Mouse (Mus musculus): ENCODE measurements at regions not wholly inside any gene's neighbourhood (a gene's known extent, or its start where the extent isn't known, plus 50 kb on each side); places are given as distances from the start of the nearest gene placed in this dataset.
"Not testable (repeated sequence)": the region's sequence is repeated elsewhere in the genome, so short reads cannot be mapped to it uniquely, and the experiment has no call there.

DNA sequence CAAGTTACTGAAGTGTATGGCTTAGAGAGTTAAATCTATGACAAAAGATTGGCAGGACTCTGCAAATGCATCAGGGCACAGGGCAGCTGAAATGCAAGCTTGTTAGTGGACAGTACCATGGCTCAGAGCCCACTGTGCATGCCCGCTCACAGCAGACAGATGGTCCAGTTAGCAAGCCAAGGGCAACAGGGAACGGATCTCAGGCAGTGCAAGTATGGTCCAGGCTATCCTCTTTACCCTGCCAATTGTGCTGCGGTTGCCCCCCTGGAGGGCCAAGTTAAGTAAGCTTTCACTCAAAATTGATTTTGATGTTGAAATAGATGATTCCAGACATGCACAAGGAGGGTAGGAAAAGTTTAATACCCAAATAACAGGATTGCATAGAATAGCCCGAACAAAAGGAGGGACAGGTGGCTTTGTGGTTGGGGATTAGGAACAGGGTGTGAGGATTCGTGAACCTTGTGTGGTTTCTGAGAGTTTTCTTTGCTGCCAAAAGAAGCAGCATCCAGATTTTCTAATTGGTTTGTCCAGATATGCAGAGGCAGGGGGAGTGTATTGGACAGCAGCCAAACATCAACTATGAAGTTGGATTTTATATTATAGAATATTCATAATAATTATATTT lies 1934.2 kb downstream of the 9330182O14Rik start:
- DNase-seq = no peak
- intact Hi-C loops (cut with DNase I) = no loop called here

DNA sequence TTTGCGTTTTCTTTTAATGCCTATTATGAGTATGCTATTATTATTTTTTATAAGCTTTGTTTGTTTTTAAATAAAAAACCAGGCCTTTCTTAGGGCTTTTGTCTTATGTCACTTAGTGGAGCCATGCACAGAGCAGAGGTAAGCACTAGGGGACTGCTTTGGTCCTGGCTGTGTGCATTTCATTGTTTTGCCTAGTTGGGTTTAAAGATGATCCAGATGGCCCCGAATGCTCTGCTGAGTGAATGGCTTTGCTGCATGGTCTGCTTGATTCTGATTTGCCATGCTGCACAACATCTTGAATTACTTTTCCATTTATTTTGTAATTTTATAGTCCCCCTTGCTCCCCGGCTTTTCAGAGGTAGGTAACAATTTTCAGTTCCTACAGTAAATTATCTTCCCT lies 1934.9 kb downstream of the 9330182O14Rik start:
- intact Hi-C loops (cut with DNase I) = no loop called here
- DNase-seq = no peak

DNA sequence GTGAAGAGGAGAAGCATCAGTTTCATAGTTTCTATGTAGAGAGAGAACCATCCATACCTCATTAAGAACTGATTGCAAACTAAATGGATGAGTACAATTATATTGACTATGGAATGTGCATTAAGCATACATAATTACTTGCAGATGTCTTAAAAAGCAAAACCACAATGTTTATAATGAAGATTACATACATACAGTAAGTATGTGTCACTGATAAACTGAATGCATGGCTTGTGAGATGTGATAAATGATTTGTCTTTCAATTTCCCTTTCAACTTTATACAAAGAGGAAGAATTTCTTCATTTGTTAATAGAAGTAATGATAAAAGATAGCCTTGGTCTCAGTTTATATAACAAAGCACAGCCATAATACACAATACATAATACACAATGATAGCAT lies 1939.3 kb downstream of the 9330182O14Rik start:
- DNase-seq = no peak
- intact Hi-C loops (cut with DNase I) = no loop called here

DNA sequence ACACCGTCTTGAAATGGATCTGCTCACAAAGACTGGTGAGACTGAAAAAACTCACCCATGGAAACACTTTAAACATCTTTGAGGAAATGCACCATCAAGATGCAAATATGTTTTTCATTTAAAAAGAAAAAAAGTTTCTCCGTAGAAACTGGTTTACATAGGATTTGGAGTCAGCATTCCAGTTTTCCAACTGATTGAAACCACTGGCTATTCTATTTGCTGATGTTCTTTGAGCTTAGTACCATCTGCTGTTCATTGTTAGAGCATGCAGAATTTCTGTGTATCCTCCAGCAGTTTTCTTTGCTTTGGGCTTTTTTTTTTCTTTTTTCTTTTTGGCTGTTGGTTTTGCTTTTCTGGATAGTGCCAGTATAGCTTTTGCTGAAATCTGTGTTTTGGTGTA lies 1948.3 kb downstream of the 9330182O14Rik start:
- no peak for DNase-seq
- intact Hi-C loops (cut with DNase I) = no loop called here

DNA sequence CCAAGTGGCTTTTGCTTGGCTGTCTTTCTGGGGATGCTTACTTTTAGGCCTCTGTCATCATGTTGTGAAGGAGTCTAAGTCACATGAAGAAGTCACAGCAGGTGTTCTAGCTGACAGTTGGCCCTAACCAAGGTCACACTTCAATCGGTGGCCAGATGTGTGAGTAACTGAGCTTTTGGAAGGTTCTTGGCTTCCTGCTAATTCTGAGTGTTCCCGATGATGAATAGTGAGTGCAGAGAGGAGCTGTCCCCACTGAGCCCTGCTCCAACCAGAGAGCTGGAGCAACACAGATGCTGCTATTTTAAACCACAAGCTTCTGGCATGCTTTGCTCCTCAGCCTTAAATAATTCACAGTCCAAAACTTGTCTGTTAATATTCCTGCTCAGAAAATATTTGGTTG lies 1966.6 kb downstream of the 9330182O14Rik start:
- no peak for DNase-seq
- intact Hi-C loops (cut with DNase I) = no loop called here

DNA sequence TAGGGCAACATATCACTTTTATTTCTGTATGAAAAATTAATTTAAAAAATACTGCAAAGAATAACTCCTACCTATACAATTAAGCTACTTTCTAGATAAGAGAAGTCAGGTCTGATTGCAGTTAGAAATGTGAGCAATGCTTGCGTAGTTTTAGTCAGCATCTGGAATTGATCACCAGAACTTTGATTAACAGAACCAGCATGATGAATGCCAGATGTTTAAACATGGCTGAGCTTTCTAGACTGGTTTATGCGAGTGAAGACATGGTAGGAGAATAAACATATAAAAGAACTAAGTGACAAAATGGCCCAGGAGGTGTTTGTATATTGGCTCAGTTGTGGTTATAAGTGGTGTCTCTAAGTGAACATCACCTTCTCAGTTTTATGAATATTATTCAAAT lies 1970.7 kb downstream of the 9330182O14Rik start:
- intact Hi-C loops (cut with DNase I) = no loop called here
- DNase-seq = no peak

DNA sequence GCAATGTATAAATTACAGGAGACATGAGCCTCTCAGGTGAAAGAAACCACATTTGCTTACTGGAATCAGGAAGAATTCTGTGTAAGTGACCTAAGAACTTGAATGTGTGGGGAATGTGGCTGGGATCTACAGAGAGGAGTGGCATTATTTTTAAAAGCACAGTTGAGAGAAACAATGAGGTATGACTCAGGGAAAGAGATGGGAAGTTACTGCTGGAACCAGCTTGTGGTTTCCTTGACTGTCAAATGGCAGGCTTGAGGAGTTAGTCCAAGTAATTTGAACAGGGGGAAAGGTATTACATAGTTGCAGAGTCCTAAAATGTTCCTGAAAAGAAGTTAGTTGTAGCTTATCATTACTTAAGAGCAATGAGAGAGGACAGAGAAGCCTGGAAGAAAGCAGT lies 1972.9 kb downstream of the 9330182O14Rik start:
- intact Hi-C loops (cut with DNase I) = no loop called here
- DNase-seq = no peak

DNA sequence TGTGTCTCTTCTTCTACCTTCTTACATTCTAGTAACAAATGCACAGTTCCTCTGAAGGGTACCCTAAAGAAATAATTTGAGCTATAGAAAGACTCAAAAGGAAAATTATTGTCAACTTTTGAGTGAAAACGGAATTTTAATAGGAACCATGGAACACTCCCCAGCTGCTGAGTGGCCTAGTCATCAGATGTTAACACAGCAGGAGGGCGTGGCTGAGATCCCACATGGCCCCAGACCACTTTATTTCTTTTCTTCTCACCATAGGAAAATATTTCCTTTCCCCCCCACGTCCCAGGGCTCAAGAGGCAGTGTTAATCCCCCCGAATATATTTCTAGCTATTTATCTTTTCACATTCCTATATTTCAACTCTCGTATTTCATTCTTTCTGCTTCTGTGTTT lies 1977.6 kb downstream of the 9330182O14Rik start:
- DNase-seq = no peak

DNA sequence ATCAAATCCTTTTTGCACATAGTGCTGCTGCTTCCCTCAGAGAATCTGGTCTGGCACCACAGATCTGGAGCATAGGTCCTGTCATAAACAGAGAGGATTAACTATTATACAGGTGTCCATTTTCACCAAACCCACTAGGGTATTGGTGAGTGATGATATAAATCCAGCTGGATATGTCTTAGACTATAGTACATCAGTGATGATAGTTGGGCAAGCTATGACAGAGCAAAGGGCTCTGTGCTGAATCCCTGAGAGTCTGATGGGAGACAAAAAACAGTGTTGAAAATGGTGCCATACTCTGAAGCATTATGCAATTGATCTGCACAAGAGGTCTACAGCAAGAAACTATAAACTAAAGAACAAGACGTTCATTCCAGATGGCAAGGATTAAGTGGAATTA lies 1993.3 kb downstream of the 9330182O14Rik start:
- DNase-seq = no peak
- intact Hi-C loops (cut with DNase I) = no loop called here

More for the DNA sequence above, 1977.6 kb downstream of the 9330182O14Rik start:
- intact Hi-C loops (cut with DNase I) = no loop called here

DNA sequence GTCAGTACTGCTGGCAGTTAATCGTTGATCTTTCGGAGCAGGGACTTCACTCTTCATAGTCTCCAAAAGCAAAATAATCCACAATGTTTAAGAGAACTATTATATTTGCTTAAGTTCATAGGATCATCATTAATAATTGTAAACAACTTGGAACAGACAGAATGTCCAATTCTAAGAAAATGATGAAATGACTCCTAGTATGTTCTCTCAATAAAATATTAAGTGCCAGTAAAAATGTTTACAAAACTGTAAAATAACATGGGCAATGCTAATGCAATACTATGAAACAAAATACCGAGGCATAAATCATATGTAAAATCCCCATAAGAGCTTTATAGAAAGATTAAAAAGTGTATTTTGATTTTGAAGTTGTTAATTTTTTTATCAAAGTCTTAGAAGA lies 1994.8 kb downstream of the 9330182O14Rik start:
- intact Hi-C loops (cut with DNase I) = no loop called here
- DNase-seq = no peak

DNA sequence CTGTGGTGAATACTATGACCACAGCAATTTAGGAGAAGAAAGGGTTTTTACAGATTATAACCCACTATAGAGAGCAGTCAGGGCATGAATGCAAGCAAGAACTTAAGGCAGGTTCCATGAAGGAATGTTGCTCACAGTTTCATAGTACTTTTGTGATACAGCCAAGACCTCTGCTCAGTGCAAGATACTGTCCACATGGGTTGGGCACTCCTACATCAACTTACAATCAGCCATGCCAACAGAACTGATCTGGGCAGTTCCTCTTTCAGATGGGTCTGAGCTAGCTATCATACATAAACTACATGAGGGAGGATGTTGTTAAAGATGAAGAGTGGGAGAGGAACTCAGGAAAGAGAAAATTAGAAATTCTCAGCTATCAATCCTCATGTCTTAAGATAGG lies 2032.4 kb downstream of the 9330182O14Rik start:
- no peak for DNase-seq
- intact Hi-C loops (cut with DNase I) = no loop called here

DNA sequence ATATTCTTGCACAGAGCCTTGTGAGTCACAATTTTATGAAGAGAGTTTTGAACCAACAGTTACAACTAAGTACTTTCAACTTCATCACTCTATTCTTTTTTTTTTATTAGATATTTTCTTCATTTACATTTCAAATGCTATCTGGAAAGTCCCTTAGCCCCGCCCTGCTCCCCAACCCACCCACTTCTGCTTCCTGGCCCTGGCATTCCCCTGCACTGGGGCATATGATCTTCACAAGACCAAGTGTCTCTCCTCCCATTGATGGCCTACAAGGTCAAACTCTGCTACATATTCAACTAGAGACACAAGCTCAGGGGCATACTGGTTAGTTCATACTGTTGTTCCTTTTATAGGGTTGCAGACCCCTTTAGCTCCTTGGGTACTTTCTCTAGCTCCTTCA lies 2043.6 kb downstream of the 9330182O14Rik start:
- intact Hi-C loops (cut with DNase I); DNase-seq: not testable (repeated sequence)

DNA sequence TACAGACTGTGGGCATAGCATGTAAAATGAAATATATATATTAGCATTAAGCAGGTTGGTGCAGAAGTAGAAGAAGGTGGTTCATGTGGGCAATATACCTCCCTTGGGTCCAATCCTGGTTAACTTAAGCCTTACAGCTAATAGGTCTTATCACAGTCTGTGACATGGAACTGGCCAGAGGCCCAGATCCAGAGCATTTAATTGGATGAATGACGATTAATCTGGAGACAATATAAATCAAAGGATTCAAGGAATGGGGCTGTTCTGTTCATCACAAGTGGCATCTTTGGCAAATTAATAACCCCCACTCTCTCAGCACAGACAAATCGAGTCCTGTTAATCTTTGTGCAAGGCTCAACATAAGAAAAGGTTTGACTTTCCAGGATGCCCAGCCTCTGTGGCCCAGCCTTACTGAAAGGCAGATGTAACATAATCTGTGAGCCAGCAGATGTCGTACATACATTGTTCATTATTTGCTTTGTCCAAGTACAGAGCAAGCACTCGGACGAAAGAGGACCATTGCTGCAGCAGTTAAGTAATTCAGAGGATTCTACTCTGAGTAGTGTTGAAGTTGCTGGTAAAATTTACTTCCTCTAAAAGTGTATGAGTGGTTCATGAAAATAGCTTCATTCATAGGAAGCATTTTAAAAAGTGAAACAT lies 2073.2 kb downstream of the 9330182O14Rik start:
- no peak for DNase-seq
- intact Hi-C loops (cut with DNase I) = no loop called here

DNA sequence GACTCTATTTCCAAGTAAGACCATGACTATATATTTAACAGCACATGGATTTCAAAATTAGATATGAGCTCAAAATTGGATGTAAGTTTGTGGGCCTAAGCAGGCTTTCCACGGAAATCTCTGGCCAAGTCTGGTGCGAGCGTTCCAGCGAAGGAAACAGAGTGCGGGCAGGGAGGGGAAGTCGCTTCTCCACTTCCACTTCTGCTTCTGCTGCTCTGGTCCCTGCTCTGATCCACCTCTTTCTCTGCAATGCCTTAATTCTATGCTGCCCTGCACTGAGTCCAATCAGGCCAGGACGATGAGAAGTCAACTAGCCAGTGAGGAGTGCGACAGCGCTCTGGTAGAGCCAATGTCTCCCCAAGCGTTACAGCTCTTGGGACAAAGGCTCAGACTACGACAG lies 2085.3 kb downstream of the 9330182O14Rik start:
- DNase-seq = no peak
- intact Hi-C loops (cut with DNase I) = no loop called here

DNA sequence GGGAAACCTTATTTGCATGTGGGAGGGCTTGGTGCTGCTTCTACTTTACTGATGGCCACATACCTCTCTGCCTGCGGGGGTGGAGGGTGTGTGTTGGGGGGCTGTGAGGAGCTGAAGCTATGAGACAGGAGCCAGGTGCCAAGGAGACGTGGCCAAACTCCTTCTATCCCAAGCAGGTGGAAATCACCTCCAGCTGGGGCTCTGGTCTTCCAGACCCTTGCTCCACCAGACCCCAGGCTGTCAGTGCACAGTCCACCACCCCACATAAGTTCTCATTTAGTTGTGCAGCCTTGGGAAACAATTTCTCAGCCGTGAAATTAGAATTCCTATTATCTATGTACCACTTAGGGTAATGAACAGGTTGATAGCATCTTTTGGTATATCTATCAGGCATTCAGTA lies 2085.8 kb downstream of the 9330182O14Rik start:
- DNase-seq = no peak
- intact Hi-C loops (cut with DNase I) = no loop called here

DNA sequence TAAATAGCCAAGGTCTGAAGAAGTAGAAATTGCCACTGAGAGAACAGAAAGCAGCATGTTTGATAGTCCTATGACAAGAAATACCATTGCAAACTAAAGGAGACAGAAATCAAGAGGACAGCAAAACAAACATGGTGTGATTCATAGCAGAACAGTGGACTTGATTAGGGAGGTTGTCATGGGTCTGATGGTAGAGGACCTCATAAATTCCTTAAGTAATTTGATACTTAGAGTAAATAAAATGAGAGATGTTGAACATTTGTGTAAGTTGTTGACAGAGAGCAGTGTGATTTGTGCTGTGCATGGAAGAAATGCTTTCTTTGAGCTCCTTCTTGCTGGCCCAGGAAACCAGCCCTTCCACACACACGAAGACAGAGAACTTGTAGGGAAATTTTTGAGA lies 2090.8 kb downstream of the 9330182O14Rik start:
- intact Hi-C loops (cut with DNase I) = no loop called here
- DNase-seq = no peak

DNA sequence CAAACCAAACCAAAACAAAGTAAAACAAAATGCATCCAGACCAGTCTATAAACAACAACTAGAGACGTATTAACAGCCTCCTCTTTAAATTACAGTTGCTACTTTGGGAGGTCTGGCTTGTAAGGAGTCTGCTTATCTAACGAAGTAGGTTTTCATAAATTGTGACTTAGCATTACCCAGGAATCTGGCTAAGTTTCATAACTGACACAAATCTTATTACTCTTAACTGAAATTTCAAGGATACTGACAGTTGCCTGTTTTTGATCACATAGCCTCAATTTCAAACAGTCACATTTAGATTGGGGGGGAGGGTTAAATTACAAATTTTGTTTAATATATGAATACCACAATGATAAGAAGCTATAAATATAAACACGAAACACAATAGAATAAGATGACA lies 2097.5 kb downstream of the 9330182O14Rik start:
- DNase-seq = no peak
- intact Hi-C loops (cut with DNase I) = no loop called here

DNA sequence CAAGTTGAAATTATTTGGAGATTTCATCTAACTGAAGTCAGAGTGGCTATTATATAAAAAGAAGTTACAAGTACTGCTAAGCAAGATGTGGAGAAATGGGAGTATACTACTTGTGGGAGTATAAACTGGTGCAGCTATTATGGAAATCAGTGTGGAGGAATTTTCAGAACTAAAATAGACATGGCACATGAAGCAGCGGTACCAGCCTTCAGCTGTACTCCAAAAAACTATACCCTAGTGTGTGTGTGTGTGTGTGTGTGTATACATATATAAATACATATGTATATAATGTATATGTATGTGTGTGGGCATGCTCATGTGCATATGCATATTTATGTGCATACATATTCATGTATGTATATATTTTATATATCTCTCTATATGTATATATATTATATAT lies 2112.6 kb downstream of the 9330182O14Rik start:
- intact Hi-C loops (cut with DNase I) = no loop called here
- no peak for DNase-seq

DNA sequence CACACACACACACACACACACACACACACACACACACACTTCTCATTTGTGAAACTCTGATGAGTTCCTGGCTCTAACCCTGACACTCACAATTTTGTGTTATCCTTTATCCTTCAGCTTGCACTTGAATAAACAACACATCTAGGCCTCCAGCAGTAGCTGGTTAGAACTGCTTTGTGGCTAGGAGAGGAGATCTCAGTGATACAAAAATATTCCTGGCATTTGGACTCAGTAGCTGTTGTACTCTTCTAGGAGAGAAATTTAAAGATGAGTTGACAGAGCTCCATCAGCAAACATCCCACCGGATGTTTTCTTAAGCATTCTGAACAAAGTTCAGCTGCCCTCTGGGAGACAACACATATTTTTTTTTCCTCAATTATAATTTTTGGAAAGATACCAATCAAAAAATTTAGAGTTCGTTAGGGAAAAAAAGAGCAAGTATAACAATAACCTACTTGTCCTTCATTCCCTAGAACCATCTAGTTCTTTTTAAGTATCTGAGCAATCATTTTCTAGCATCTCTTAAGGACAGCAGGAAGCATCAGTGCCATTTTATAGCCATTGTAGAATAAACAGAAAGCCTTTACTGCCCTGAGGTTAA lies 2118.7 kb downstream of the 9330182O14Rik start:
- no peak for DNase-seq

DNA sequence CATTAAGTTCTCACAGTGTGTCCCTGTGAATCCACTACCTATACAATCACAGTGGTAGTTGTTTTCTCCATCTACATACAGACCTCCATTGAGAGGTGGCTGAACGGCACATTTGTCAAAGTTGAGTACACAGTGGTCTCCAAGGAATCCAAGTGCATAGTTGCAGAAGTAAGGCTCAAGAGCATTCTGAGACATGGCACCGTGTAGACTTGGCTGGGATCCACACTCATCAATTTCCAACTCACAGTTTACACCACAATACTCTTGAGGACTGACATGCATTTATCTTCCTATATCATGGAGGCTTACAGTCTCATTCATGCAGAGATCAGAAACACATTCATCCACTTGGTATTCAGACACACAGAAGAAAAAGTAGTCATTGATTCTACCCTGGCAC lies 2122.2 kb downstream of the 9330182O14Rik start:
- intact Hi-C loops (cut with DNase I) = no loop called here

More for the DNA sequence above, 2118.7 kb downstream of the 9330182O14Rik start:
- intact Hi-C loops (cut with DNase I) = no loop called here

DNA sequence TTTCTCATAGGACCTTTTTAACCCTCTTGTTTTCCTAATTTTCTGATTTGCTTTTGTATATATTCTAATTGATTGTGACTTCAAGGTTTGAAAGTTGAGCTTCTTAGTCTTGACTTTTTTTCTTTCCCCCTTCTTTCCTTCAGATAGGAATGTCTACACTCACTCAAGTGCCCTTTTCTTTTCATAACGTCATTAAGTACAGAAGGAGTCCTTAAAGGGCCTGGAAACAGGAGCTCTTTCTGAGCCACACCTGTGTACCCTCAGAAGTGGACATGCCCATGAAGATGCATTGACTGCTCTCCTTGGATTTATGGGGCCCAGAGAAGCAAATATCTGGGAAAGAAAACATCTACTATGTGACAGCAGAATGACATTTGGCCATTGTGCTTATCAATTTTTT lies 2141.0 kb downstream of the 9330182O14Rik start:
- no peak for DNase-seq
- intact Hi-C loops (cut with DNase I) = no loop called here

More for the DNA sequence above, 2122.2 kb downstream of the 9330182O14Rik start:
- DNase-seq = no peak

DNA sequence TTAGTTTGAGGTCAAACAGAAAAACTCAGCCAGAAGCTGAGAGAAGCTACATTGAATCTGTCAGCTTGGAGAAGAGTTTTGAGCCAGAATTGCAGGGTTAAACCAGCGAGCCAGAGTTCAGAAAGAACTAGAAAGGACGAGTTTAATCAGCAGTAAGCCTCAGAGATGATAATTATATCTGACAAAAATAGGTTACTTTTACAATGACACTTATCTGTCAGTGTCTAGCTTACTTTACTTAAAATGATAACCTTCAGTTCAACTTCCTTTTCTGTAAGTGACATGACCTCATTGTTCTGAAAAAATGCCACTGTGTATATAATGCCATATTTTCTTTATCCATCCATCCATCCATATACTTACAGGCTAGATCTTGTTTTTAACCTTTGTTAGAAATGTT lies 2143.1 kb downstream of the 9330182O14Rik start:
- intact Hi-C loops (cut with DNase I) = no loop called here
- DNase-seq = no peak

Data from gastrocnemius, postnatal 36 days (tissue).